Mouse (Mus musculus) CH12.LX (cell line): ENCODE data around the gene Evi2a.

Experiments used
- CTCF ChIP-seq, 2 experiments: IDR thresholded peaks in 1 of 2; conservative IDR thresholded peaks in 1 of 2; 2 replicates each; pipeline ENCODE4 v1.5.1; 2011 to 2012; ENCODE audit warnings: low read depth in 2 of 2, low read length in 2 of 2, improper control_type of control experiment in 1 of 2, inconsistent platforms in 1 of 2, mild to moderate bottlenecking in 1 of 2, moderate library complexity in 1 of 2
- EP300 ChIP-seq: IDR thresholded peaks from 2 replicates; pipeline ENCODE4 v1.6.1; 2011; ENCODE audit warnings: low read length, improper control_type of control experiment
- GABPA ChIP-seq: IDR thresholded peaks from 2 replicates; pipeline ENCODE4 v1.6.1; 2012; ENCODE audit warnings: low read depth, low read length, improper control_type of control experiment, inconsistent platforms; ENCODE audit not compliant: insufficient replicate concordance
- MAFK ChIP-seq: IDR thresholded peaks from 2 replicates; pipeline ENCODE4 v1.6.1; 2011; ENCODE audit warnings: low read length, improper control_type of control experiment; ENCODE audit not compliant: insufficient replicate concordance
- POLR2A ChIP-seq: IDR thresholded peaks from 2 replicates; pipeline ENCODE4 v1.6.1; 2011; ENCODE audit warnings: low read depth, mild to moderate bottlenecking, improper control_type of control experiment, low read length
- POLR2AphosphoS2 ChIP-seq: IDR thresholded peaks from 2 replicates; pipeline ENCODE4 v1.6.1; 2011; ENCODE audit warnings: low read depth, low read length, improper control_type of control experiment
- UBTF ChIP-seq: IDR thresholded peaks from 2 replicates; pipeline ENCODE4 v1.6.1; 2012; ENCODE audit warnings: low read depth, mild to moderate bottlenecking, inconsistent platforms, low read length, improper control_type of control experiment, moderate library complexity
- ZKSCAN1 ChIP-seq: IDR thresholded peaks from 2 replicates; pipeline ENCODE4 v1.6.1; 2012; ENCODE audit warnings: low read depth, inconsistent platforms, low read length, improper control_type of control experiment, borderline replicate concordance

DNA sequence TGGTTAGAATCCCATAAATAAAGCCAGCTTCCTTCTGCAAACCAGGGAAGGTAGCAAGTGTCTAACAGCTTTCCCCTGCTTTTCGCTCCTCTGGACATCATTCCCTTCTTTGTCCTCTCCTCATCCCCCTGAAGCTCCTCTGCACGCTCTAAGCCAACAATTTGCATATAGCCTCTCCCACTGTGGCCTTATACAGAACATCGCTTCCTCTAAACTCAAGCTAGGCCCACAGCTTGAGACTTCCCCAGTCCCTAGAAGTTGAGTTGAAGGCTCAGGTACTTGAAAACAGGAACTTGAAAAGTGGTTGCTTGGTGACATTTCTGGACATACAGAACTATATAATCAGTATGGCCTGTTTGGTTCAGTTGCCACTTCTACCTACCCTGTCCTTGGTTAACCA, 43.4 kb upstream of the Evi2a start:
- TF ChIP-seq GABPA (no peak), POLR2A (no peak), CTCF (conservative IDR thresholded peaks at IDR 0.05 in 1 of 2, IDR thresholded peaks at IDR 0.05 in 1 of 2; ENCODE audit: low read depth in 2 of 2, low read length in 2 of 2) (no peak), MAFK (no peak), EP300 (peak; percentile 36; the same call in 1 of the 2 replicates), UBTF (no peak), ZKSCAN1 (no peak), POLR2AphosphoS2 (no peak)
